Mouse (Mus musculus) kidney, adult 11 months (tissue): ENCODE results near the gene Tmem216.

Experiments used
- DNase-seq: peaks from one replicate; pipeline ENCODE4 v3.0.0; 2022

The Tmem216 gene

GRCm38 (mm10) chr19:10555624-10556510 lies at the start of gene Tmem216:
TSS of gene Tmem216 (minus strand) at chr19:10556238.
- peak; percentile 80 for DNase-seq

DNA sequence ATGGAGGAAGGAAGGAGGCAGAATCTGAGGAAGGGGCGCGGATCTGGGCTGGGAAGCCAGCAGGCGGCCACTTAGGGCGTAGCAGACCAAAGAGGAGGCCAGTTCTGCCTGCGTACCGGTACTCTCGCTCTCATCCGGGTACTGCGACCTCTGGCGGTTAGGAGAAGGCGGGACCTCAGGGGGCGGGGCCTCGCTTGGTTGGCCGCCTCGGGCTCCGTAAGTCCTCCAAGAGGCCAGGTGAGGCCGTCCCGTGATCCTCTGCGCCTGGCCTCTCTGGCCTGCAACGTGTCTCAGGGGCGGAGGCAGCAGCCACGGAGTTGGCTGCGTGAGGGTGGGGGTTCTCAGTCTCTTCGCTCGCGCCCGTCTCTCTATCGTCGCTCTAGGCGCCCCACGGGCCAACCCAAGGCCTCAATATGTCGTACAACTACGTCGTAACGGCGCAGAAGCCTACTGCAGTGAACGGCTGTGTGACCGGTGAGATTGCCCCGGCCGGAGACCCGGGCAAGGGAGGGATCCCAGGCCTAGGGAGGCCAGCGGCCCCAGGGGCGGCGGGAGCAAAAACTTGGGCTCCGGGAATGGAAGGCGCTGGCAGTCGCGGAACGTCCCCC lies 49.4 kb upstream of the Tmem216 start, which contains the start of the genes Ddb1 and Tkfc:
Gene Ddb1 (plus strand): TSS at position 35 of the 608 bp plus-strand sequence.
Gene Tkfc (minus strand): TSS at position 362 of the 608 bp plus-strand sequence.
- DNase-seq: peak; percentile 98

- no peak for DNase-seq
These were observed 48.5 kb upstream of the Tmem216 start for GRCm38 (mm10) chr19:10604534-10604933.

DNA sequence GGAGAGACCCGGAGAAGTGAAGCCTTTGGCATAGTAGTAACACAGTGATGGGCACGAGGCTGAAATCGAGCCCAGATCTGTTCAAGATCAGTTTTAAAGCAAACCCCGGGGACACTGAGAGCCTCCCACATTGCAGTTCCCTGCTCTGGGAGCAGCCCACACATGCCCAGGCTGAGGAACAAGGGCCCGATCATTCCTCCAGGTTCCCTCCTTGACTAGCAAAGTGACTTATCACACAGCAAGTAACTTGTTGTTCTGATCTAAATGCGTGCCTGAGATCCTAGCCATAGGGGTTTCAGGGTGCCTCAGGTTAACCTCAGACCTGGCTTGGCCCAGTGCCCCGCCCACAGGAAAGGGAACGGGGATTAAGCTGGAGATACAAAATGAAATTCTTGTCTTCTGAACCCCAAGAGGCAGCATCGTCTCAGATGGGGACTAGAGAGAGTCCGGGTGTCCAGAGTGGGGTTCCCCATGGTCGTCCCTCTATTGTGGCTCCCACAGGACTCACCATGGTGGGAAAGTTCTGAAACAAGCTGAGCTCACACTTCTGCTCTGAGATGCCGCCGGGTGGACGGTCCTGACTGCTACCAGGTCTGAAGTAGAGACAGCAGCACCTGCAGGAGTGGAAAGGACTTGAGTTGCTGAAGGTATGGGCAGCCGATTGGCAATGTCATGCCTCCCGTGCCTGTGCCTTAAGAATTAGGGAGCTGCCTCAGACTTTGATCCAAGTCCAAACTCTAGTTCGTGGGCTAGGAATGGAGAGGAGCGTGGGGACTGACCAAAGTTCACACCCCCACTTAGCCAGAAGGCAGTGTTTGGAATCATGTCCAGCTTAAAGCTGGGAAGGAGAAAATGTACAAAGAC lies 47.9 kb upstream of the Tmem216 start:
- peak; percentile 84 for DNase-seq

DNA sequence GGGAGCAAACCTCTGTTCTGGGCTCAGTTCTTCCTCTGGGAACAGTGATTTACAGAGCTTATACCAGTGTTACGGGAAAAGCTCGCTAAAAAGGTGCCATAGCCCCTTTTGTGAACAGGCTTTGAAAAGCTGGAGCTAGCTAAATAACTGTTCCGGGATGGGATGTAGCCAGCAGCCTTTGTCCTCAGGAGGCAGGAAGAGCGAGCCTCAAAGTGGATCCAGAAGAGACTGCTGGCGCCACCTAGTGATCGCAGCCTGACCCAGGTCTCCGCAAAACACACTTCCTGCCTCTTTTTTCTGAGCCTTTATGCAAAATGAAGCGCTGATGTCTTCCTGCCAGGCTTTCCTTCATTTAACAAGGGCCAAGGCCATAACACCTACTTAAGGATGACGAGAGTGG lies 46.7 kb upstream of the Tmem216 start:
- DNase-seq: peak; percentile 86

DNA sequence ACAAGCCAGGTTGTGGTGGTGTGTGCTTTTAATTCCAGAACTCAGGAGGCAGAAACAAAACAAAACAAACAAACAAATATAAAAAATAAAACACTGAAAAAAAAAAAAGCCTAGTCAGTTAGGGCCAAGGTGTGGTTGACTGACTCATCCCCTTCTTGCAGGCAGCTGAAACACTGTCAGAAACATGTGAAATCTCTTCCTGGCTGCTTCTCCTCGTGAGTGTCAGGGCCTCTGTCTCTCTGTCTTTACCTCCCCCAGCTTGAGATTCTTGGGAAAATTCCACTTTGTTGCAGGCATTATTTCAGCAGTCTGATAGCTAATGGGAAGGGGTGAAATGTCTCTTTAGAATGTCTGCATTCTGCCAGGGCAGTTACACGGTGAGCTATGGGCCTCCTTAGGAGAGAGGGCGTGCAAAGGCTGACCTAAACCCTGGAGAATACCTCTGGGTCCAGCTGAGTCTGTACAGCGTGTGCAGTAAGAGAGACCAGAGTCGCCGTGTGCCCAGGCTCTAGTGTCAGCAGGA lies 46.3 kb upstream of the Tmem216 start:
- no peak for DNase-seq

GRCm38 (mm10) chr19:10599648-10600047 lies 43.6 kb upstream of the Tmem216 start:
- no peak for DNase-seq

GRCm38 (mm10) chr19:10598188-10598587 lies 42.1 kb upstream of the Tmem216 start:
- no peak for DNase-seq

DNA sequence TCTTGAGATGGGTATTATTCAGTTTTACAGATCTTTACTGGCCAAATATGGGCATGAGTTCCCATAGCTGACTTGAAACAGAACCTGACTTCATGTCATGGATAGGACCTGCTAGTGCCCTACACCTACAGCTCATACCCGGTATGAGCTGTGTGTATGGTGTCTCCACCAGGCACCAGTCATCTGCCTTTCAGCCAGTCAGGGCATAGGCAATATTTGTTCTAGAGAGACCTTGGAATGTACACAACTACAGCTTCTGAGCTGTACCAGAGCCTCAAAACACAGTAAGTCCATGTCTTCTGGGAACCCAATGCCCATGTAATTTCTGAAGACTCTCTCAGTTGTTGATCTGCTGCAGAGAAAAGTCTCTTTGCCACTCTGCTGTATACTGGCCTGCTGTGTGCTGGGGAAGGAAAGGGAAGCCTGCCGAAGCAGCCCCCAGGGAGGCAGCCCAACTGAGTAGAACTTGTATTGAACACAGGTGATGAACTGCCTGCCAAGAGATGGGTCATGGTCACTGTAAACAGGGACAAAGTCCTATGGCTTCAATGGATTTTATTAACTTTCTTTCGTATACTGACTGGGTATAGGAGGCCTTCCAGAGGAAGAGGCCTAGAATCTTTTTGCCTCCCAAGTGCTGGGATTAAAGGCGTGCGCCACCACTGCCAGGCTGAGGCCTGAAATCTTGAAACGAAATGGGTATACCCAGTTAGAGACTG lies 35.8 kb upstream of the Tmem216 start:
- DNase-seq: no peak

- no peak for DNase-seq
These were observed 34.3 kb upstream of the Tmem216 start for GRCm38 (mm10) chr19:10590301-10590700.

GRCm38 (mm10) chr19:10589127-10589857 lies 33.3 kb upstream of the Tmem216 start:
- DNase-seq: no peak

- DNase-seq: no peak
These were observed 31.2 kb upstream of the Tmem216 start for GRCm38 (mm10) chr19:10587231-10587630.

- no peak for DNase-seq
These were observed 29.1 kb upstream of the Tmem216 start for GRCm38 (mm10) chr19:10585112-10585511.

GRCm38 (mm10) chr19:10583550-10584146 lies 27.6 kb upstream of the Tmem216 start:
- DNase-seq: no peak

- DNase-seq: no peak
These were observed 25.9 kb upstream of the Tmem216 start for GRCm38 (mm10) chr19:10581984-10582383.

DNA sequence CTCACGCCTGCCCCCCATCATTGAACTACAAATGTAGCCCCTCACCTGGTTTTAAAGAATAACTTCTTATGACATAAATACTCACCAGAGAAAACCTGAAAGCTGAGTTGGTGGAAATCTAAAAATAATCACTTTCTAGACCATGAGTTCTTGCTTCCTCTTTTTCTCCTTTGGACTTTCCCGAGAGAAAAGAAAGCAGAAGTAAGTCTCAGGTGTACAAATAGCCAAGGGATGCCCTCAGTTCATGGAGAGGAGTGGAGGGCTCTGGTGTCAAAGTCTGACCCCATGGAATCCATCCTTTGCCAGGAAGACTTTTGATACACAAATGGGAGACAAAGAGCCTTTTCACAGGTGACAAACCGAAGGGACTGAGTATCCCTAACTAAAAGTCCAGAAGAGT lies 24.7 kb upstream of the Tmem216 start:
- no peak for DNase-seq

- no peak for DNase-seq
These were observed 24.1 kb upstream of the Tmem216 start for GRCm38 (mm10) chr19:10580102-10580501.

GRCm38 (mm10) chr19:10576690-10577561 lies 20.9 kb upstream of the Tmem216 start, which contains the start of the genes Cyb561a3 and Tmem138:
TSS of gene Cyb561a3 (plus strand) at chr19:10577172.
TSS of gene Tmem138 (minus strand) at chr19:10577362.
- peak; percentile 93 for DNase-seq

GRCm38 (mm10) chr19:10569627-10570026 lies 13.6 kb upstream of the Tmem216 start:
- DNase-seq: no peak

GRCm38 (mm10) chr19:10565217-10565616 lies 9.2 kb upstream of the Tmem216 start:
- no peak for DNase-seq
